Mouse (Mus musculus) liver, postnatal 0 days (tissue): ENCODE results near the gene Fam234a.

Experiments used
- CTCF ChIP-seq: sonication (generic); IDR thresholded peaks from 2 replicates; pipeline ENCODE4 v1.5.1; 2016; ENCODE audit warnings: antibody characterized with exemption, low read depth
- EP300 ChIP-seq: IDR thresholded peaks from 2 replicates; pipeline ENCODE4 v1.6.1; 2016; ENCODE audit warnings: antibody characterized with exemption, low read depth, mild to moderate bottlenecking

GRCm38 (mm10) chr17:26187592-26187991 is 56.5 kb downstream of the Fam234a start:
- no peak for TF ChIP-seq CTCF
- TF ChIP-seq EP300 = no peak
